Mouse (Mus musculus): ENCODE measurements at regions not wholly inside any gene's neighbourhood (a gene's known extent, or its start where the extent isn't known, plus 50 kb on each side); places are given as distances from the start of the nearest gene placed in this dataset.

GRCm38 (mm10) chr8:28267277-28267676 is 819.8 kb downstream of the Poteg start:
- Histone ChIP-seq H3K36me3 (no peaks in the 10 kb centered on the region), H3K4me3 (no peak overlapping the region), H3K4me1 (no peaks in the 10 kb centered on the region), H3K4me2 (replicated peaks) (no peak overlapping the region), H3K27ac (no peak overlapping the region), H3K27me3 (no peaks in the 10 kb centered on the region), H3K9me3 (no peaks in the 10 kb centered on the region), H3K9ac (no peak overlapping the region)
- 81% methylated on average over 5 of the region's 5 CpGs for WGBS
- no peak for ATAC-seq (ENCODE audit: low FRiP score, low read depth)

GRCm38 (mm10) chr8:28284257-28284656 is 836.8 kb downstream of the Poteg start:
- H3K4me2 ChIP-seq (replicated peaks): no peak overlapping the region
- ATAC-seq (ENCODE audit: low FRiP score, low read depth): no peak
- no peak overlapping the region for H3K4me3 ChIP-seq
- no peak overlapping the region for H3K9ac ChIP-seq
- H3K4me1 ChIP-seq: no peaks in the 10 kb centered on the region
- no peak overlapping the region for H3K27ac ChIP-seq
- H3K27me3 ChIP-seq: no peaks in the 10 kb centered on the region
- H3K36me3 ChIP-seq: no peaks in the 10 kb centered on the region
- WGBS: 46% methylated on average over 2 of the region's 2 CpGs
- H3K9me3 ChIP-seq: no peaks in the 10 kb centered on the region

DNA sequence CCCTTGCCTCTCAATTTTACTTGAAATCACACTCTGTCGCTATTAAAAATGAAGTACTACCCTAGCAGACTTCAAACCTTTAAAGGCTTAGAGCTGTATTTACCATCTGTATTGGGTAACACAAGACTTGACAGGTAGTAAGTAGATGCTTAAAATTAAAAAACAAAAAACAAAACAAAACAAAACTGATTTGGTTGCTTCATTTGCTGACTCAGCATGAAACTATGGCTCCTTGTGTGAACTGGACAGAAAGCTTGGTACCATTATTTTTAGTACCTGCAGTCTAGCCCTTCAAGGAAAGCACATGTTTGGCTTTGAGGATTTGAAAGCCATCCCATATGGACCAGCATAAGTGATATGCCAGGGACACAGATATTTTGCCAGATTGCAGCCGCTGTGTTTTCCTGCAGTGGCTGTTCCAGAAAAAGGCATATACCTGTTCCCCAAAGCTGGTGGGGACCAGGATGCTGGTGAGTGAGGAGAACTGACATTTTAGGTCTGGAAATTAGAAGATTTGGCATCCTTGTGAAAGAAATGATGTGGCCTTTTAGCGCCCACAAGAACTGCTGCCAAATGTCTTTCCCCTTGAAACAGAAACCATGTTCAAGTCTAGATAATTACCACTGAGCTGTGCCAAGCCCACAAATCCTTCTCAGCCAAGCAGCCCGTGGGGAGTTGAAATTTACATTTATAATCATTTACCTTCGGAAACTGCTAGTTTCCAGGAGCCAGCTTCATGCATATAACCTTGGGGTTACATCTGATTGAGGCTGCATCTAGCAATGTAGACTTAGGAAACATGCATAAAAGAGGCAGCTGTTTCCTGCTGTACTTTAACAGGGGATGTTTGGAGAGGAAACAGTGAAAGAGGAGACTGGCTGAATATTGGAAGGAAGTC is 851.7 kb downstream of the Poteg start:
- H3K9ac ChIP-seq: no peak overlapping the region
- peak; percentile 78 for ATAC-seq (ENCODE audit: low FRiP score, low read depth)
- no peak overlapping the region for H3K4me3 ChIP-seq
- H3K36me3 ChIP-seq: no peaks in the 10 kb centered on the region
- H3K4me1 ChIP-seq: peaks cover 15% of the 10 kb centered on the region; the same call in 1 of the 2 replicates
- H3K27ac ChIP-seq: no peak overlapping the region
- WGBS: 46% methylated on average over 5 of the region's 5 CpGs
- no peak overlapping the region; the same call in 1 of the 2 replicates for H3K4me2 ChIP-seq (replicated peaks)
- no peaks in the 10 kb centered on the region for H3K27me3 ChIP-seq
- H3K9me3 ChIP-seq: no peaks in the 10 kb centered on the region

- H3K9me3 ChIP-seq: no peaks in the 10 kb centered on the region
- ATAC-seq (ENCODE audit: low FRiP score, low read depth): no peak
- H3K36me3 ChIP-seq: no peaks in the 10 kb centered on the region
- no peak overlapping the region for H3K4me3 ChIP-seq
- H3K27me3 ChIP-seq: no peaks in the 10 kb centered on the region
- H3K4me2 ChIP-seq (replicated peaks): no peak overlapping the region
- H3K9ac ChIP-seq: no peak overlapping the region
- WGBS: 50% methylated on average over 1 of the region's 1 CpGs
- no peak overlapping the region for H3K27ac ChIP-seq
- no peaks in the 10 kb centered on the region for H3K4me1 ChIP-seq
These were observed 869.6 kb downstream of the Poteg start for GRCm38 (mm10) chr8:28317081-28317480.

- Histone ChIP-seq H3K4me2 (replicated peaks) (no peak overlapping the region), H3K9me3 (no peaks in the 10 kb centered on the region), H3K27me3 (no peaks in the 10 kb centered on the region), H3K9ac (no peak overlapping the region), H3K4me3 (no peak overlapping the region), H3K27ac (no peak overlapping the region), H3K36me3 (no peaks in the 10 kb centered on the region), H3K4me1 (no peaks in the 10 kb centered on the region)
- ATAC-seq (ENCODE audit: low FRiP score, low read depth): no peak
- WGBS: 49% methylated on average over 1 of the region's 1 CpGs
These were observed 885.9 kb downstream of the Poteg start for GRCm38 (mm10) chr8:28333388-28333787.

GRCm38 (mm10) chr8:28337484-28337883 is 890.0 kb downstream of the Poteg start:
- Histone ChIP-seq H3K4me1 (no peaks in the 10 kb centered on the region), H3K36me3 (no peaks in the 10 kb centered on the region), H3K27me3 (no peaks in the 10 kb centered on the region), H3K27ac (no peak overlapping the region), H3K9me3 (no peaks in the 10 kb centered on the region), H3K9ac (no peak overlapping the region), H3K4me3 (no peak overlapping the region), H3K4me2 (replicated peaks) (no peak overlapping the region)
- WGBS: 77% methylated on average over 4 of the region's 4 CpGs
- no peak for ATAC-seq (ENCODE audit: low FRiP score, low read depth)

DNA sequence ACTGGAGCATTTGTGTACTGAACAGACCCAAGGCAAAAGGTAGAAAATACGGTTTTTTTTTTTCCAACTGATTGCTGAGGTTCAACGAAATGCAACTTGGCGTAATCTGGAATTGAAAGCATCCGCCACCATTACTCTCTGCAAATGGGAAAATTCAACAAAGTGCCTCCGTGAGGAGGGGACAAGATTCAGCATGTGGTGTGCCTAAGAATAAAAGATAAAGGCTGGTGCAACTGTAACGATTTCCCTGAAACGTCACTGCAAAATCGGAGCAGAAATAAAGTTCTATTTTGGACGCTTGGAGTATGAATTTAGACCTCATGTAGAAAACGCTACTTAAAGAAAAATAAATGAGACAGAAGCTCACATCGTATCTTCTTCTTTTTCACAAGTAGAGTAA is 893.8 kb downstream of the Poteg start:
- 88% methylated on average over 11 of the region's 11 CpGs for WGBS

GRCm38 (mm10) chr8:28366470-28366869 is 919.0 kb downstream of the Poteg start:
- Histone ChIP-seq H3K27me3 (no peaks in the 10 kb centered on the region), H3K9me3 (no peaks in the 10 kb centered on the region), H3K4me3 (no peak overlapping the region), H3K4me1 (no peaks in the 10 kb centered on the region), H3K27ac (no peak overlapping the region), H3K9ac (no peak overlapping the region), H3K36me3 (no peaks in the 10 kb centered on the region), H3K4me2 (replicated peaks) (no peak overlapping the region)
- no peak for ATAC-seq (ENCODE audit: low FRiP score, low read depth)

More for the DNA sequence above, 893.8 kb downstream of the Poteg start:
- Histone ChIP-seq H3K9ac (no peak overlapping the region), H3K4me3 (no peak overlapping the region), H3K27me3 (no peaks in the 10 kb centered on the region), H3K4me2 (replicated peaks) (no peak overlapping the region), H3K27ac (no peak overlapping the region), H3K36me3 (no peaks in the 10 kb centered on the region), H3K9me3 (no peaks in the 10 kb centered on the region), H3K4me1 (no peaks in the 10 kb centered on the region)
- ATAC-seq (ENCODE audit: low FRiP score, low read depth): no peak

DNA sequence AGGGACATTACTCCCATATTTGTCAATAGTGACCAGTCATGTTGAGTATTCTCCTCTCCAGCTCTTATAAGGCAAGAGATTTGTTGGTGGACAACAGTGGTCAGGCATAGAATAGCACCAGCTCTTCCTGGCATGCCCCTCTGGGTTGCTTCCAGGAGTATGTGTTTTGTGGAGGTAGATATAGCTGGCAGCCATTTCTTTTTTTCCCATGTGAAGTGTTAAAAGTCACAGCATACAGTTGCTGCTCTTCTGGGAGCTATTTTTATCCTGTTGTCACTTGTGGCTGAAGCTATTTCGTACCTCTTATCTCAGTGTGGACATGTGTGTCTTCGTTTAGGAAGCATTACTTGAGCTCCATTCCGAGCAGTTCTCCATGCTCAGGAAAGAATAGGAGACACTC is 919.9 kb downstream of the Poteg start:
- no peak overlapping the region for H3K4me2 ChIP-seq (replicated peaks)
- 83% methylated on average over 3 of the region's 3 CpGs for WGBS
- no peaks in the 10 kb centered on the region for H3K4me1 ChIP-seq

GRCm38 (mm10) chr8:28371752-28372151 is 924.3 kb downstream of the Poteg start:
- Histone ChIP-seq H3K4me1 (no peaks in the 10 kb centered on the region), H3K36me3 (no peaks in the 10 kb centered on the region), H3K9me3 (no peaks in the 10 kb centered on the region), H3K4me2 (replicated peaks) (no peak overlapping the region), H3K27ac (no peak overlapping the region), H3K27me3 (no peaks in the 10 kb centered on the region), H3K4me3 (no peak overlapping the region), H3K9ac (no peak overlapping the region)
- 58% methylated on average over 1 of the region's 1 CpGs for WGBS
- no peak for ATAC-seq (ENCODE audit: low FRiP score, low read depth)

More for the DNA sequence above, 919.9 kb downstream of the Poteg start:
- no peak overlapping the region for H3K9ac ChIP-seq
- ATAC-seq (ENCODE audit: low FRiP score, low read depth): no peak
- H3K36me3 ChIP-seq: no peaks in the 10 kb centered on the region
- H3K4me3 ChIP-seq: no peak overlapping the region
- H3K27me3 ChIP-seq: no peaks in the 10 kb centered on the region
- H3K27ac ChIP-seq: no peak overlapping the region
- H3K9me3 ChIP-seq: no peaks in the 10 kb centered on the region

- H3K36me3 ChIP-seq: no peaks in the 10 kb centered on the region
- no peak overlapping the region for H3K4me2 ChIP-seq (replicated peaks)
- H3K9me3 ChIP-seq: no peaks in the 10 kb centered on the region
- 29% methylated on average over 1 of the region's 1 CpGs for WGBS
- no peaks in the 10 kb centered on the region for H3K27me3 ChIP-seq
- H3K27ac ChIP-seq: no peak overlapping the region
- no peak overlapping the region for H3K4me3 ChIP-seq
- H3K4me1 ChIP-seq: peaks cover 4% of the 10 kb centered on the region; the same call in 1 of the 2 replicates
- no peak for ATAC-seq (ENCODE audit: low FRiP score, low read depth)
- no peak overlapping the region for H3K9ac ChIP-seq
These were observed 952.7 kb downstream of the Poteg start for GRCm38 (mm10) chr8:28400141-28400540.

GRCm38 (mm10) chr8:28427544-28428135 is 980.2 kb downstream of the Poteg start:
- no peak overlapping the region for H3K9ac ChIP-seq
- no peak overlapping the region for H3K4me2 ChIP-seq (replicated peaks)
- WGBS: 61% methylated on average over 7 of the region's 7 CpGs
- ATAC-seq (ENCODE audit: low FRiP score, low read depth): peak; percentile 32; the same call in 1 of the 2 replicates
- no peaks in the 10 kb centered on the region for H3K4me1 ChIP-seq
- H3K27ac ChIP-seq: no peak overlapping the region
- H3K27me3 ChIP-seq: no peaks in the 10 kb centered on the region
- H3K4me3 ChIP-seq: no peak overlapping the region
- no peaks in the 10 kb centered on the region for H3K36me3 ChIP-seq
- no peaks in the 10 kb centered on the region for H3K9me3 ChIP-seq

Data from limb, embryonic 13.5 days (tissue).